Mouse (Mus musculus) heart, embryonic 11.5 days (tissue): ENCODE measurements around the gene Bik. TPM values are rescaled to one million over a fixed set of nuclear protein-coding genes. Genes with fewer than 3 reads are reported as not detected.
A peak's percentile ranks its signal among the peaks of the same experiment; 100 is the strongest.

ENCODE experiments used
- ATAC-seq: fragments of 200-750 bp; cut with Nextera tagmentation; replicated peaks from 2 replicates; pipeline ENCODE4 v1.8.0; 2017; ENCODE audit warnings: moderate library complexity; ENCODE audit not compliant: insufficient number of reproducible peaks, low FRiP score, low TSS enrichment
- H3K27ac ChIP-seq: fragments of 300-500 bp; sonication (generic); 2 replicates; pipeline ENCODE4 v1.5.1; 2014; ENCODE audit warnings: mild to moderate bottlenecking, low read depth, low read length
- H3K27me3 ChIP-seq: fragments of 300-500 bp; sonication (generic); 2 replicates; pipeline ENCODE4 v1.6.1; 2014; ENCODE audit warnings: mild to moderate bottlenecking, low read length, mixed read lengths; ENCODE audit not compliant: control insufficient read depth, insufficient read depth
- H3K36me3 ChIP-seq: fragments of 300-500 bp; sonication (generic); 2 replicates; pipeline ENCODE4 v1.6.1; 2014; ENCODE audit warnings: mild to moderate bottlenecking, low read length, moderate library complexity, mixed read lengths; ENCODE audit not compliant: control insufficient read depth, insufficient read depth
- H3K4me1 ChIP-seq: fragments of 300-500 bp; sonication (generic); 2 replicates; pipeline ENCODE4 v1.6.1; 2014; ENCODE audit warnings: low read length; ENCODE audit not compliant: control insufficient read depth, insufficient read depth
- H3K4me2 ChIP-seq: fragments of 300-500 bp; sonication (generic); 2 replicates; pipeline ENCODE4 v1.6.1; 2014; ENCODE audit warnings: mild to moderate bottlenecking, moderate library complexity
- H3K4me3 ChIP-seq: fragments of 300-500 bp; sonication (generic); 2 replicates; pipeline ENCODE4 v1.5.1; 2014; ENCODE audit warnings: low read depth, low read length
- H3K9ac ChIP-seq: fragments of 300-500 bp; sonication (generic); 2 replicates; pipeline ENCODE4 v1.6.1; 2014; ENCODE audit warnings: mild to moderate bottlenecking, low read depth, low read length, moderate library complexity
- H3K9me3 ChIP-seq: fragments of 300-500 bp; sonication (generic); replicated peaks from 2 replicates; pipeline ENCODE4 v1.6.1; 2016; ENCODE audit warnings: low read length; ENCODE audit not compliant: control insufficient read depth
- WGBS: fragments of 180-500 bp; shearing (Covaris S2); extraction: QIAGEN DNeasy Blood & Tissue Kit; methylation state at CpG from one replicate; pipeline ENCODE4 v1.1.7; 2014; ENCODE audit not compliant: insufficient replicate concordance; 5-methylcytosine and 5-hydroxymethylcytosine counted together
- polyA plus RNA-seq: library from polyadenylated mRNA; unstranded; fragments of >200 nt; fragmentation: Nextera tagmentation; extraction: Ambion mirVana; gene quantifications from 2 replicates; pipeline ENCODE4 v1.2.1, GENCODE M21; 2014

The Bik gene
- polyA plus RNA-seq, 1 experiment from 2014 or later, result 33.0 TPM

DNA sequence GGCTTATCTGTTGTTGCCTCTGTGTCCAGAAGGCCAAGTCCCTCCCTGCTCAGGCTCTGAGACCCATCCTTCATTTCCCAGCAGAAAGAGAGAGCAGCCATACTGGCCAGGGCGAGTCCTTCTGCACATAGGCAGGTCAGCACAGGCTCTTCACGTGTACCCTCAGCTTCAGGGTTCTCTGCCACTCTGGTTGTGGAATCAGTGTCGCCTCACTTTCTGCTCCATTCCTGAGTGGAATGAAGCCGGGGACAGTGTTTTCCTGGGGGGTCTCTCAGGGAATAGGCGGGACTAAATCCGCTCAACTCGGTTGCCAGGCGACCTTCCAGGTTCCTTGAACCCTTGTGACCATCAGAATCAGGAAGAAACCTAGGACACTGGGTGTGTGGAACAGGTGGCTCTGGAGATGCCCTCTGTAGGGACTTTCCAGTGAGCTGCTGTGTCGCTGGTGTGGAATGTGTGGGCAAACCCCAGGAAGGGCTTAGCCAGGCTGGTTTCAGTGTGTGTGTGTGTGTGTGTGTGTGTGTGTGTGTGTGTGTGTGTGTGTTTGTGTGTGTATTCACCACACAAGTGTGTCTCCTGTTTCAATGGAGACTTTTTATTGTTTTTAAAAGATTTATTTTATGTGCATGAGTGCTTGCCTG lies 15.1 kb downstream of the Bik start:
- H3K27me3 ChIP-seq, result no peaks in the 10 kb centered on the region
- no peak overlapping the region for H3K4me2 ChIP-seq
- no peak overlapping the region for H3K9ac ChIP-seq
- peaks cover 15% of the 10 kb centered on the region for H3K36me3 ChIP-seq
- H3K9me3 ChIP-seq, result no peaks in the 10 kb centered on the region
- ATAC-seq, result no peak
- H3K4me3 ChIP-seq, result no peak overlapping the region
- WGBS, result 80% methylated on average over 9 of the region's 9 CpGs
- H3K27ac ChIP-seq, result no peak overlapping the region
- peaks cover 30% of the 10 kb centered on the region for H3K4me1 ChIP-seq

DNA sequence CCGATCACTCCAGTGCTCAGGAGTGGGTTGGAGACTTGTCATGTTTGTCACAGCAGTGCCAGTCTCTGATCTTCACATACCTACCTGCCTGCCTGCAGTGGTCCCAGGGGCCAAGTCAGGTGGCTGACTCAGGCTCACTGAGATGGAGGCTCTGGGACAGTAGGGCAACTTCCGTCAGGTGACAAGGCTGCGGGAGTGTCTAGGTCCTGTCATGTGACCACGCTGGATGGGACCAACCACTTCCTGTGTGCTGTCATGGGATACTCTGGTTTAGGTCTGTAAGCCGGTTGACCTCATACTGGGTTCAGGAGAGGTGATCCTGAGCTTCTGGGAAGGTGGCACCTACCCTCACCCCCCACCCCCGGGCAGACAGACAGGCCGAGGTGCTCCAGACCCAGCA lies 19.4 kb downstream of the Bik start:
- peaks cover 8% of the 10 kb centered on the region for H3K4me1 ChIP-seq
- ATAC-seq, result no peak
- 86% methylated on average over 7 of the region's 7 CpGs for WGBS
- H3K9me3 ChIP-seq, result no peaks in the 10 kb centered on the region
- no peak overlapping the region for H3K9ac ChIP-seq
- no peaks in the 10 kb centered on the region for H3K27me3 ChIP-seq
- no peak overlapping the region for H3K27ac ChIP-seq
- no peak overlapping the region for H3K4me2 ChIP-seq
- H3K36me3 ChIP-seq, result peaks cover 35% of the 10 kb centered on the region
- no peak overlapping the region for H3K4me3 ChIP-seq

GRCm38 (mm10) chr15:83547144-83547543 lies 20.5 kb downstream of the Bik start:
- no peaks in the 10 kb centered on the region for H3K9me3 ChIP-seq
- no peak for ATAC-seq
- no peaks in the 10 kb centered on the region for H3K27me3 ChIP-seq
- no peak overlapping the region for H3K4me3 ChIP-seq
- no peak overlapping the region for H3K27ac ChIP-seq
- H3K36me3 ChIP-seq, result peaks cover 35% of the 10 kb centered on the region
- H3K4me2 ChIP-seq, result no peak overlapping the region
- H3K4me1 ChIP-seq, result no peaks in the 10 kb centered on the region
- no peak overlapping the region for H3K9ac ChIP-seq
- WGBS, result 86% methylated on average over 8 of the region's 8 CpGs

- Histone ChIP-seq H3K36me3 (peaks cover 33% of the 10 kb centered on the region), H3K9ac (no peak overlapping the region), H3K4me1 (peaks cover 5% of the 10 kb centered on the region; the same call in 1 of the 2 replicates), H3K27ac (no peak overlapping the region), H3K4me2 (no peak overlapping the region), H3K4me3 (no peak overlapping the region), H3K9me3 (no peaks in the 10 kb centered on the region), H3K27me3 (no peaks in the 10 kb centered on the region)
- no peak for ATAC-seq
- 79% methylated on average over 2 of the region's 2 CpGs for whole genome bisulfite sequencing
Measured at GRCm38 (mm10) chr15:83550137-83550536, 23.5 kb downstream of the Bik start.

DNA sequence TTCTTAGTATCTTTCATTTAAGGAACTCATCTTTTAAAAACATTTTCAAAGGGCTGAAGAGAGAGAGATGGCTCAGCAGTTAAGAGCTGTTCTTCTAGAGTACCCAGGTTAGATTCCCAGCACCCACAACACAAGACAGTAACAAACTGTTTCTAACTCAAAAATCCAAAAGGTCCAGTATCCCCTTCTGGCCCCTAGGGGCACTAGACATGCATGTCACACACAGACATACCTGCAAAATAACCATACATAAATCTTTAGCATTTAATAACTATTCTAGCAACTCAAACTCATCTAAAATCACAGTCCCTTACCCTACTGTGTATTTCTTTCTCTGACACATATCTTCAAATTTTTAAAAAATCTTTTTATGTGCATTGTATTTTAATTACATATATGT lies 27.2 kb downstream of the Bik start:
- Histone ChIP-seq H3K4me2 (no peak overlapping the region), H3K4me3 (no peak overlapping the region), H3K4me1 (peaks cover 5% of the 10 kb centered on the region; the same call in 1 of the 2 replicates), H3K9ac (no peak overlapping the region), H3K27ac (no peak overlapping the region), H3K36me3 (peaks cover 10% of the 10 kb centered on the region; the same call in 1 of the 2 replicates), H3K27me3 (no peaks in the 10 kb centered on the region), H3K9me3 (no peaks in the 10 kb centered on the region)
- no peak for ATAC-seq

- H3K9me3 ChIP-seq, result no peaks in the 10 kb centered on the region
- peak overlapping the region; percentile 98 for H3K9ac ChIP-seq
- peak overlapping the region; percentile 93 for H3K4me2 ChIP-seq
- H3K4me1 ChIP-seq, result peaks cover 5% of the 10 kb centered on the region; the same call in 1 of the 2 replicates
- peak overlapping the region; percentile 91 for H3K27ac ChIP-seq
- WGBS, result under 1% methylated on average over 64 of the region's 74 CpGs
- H3K27me3 ChIP-seq, result no peaks in the 10 kb centered on the region
- peaks cover 5% of the 10 kb centered on the region; the same call in 1 of the 2 replicates for H3K36me3 ChIP-seq
- H3K4me3 ChIP-seq, result peak overlapping the region; percentile 95
- peak; percentile 76 for ATAC-seq
Measured at GRCm38 (mm10) chr15:83555161-83555974, 28.7 kb downstream of the Bik start.

GRCm38 (mm10) chr15:83560941-83561477 lies 34.3 kb downstream of the Bik start:
- Histone ChIP-seq H3K36me3 (no peaks in the 10 kb centered on the region), H3K27ac (no peak overlapping the region), H3K4me1 (peaks cover 8% of the 10 kb centered on the region; the same call in 1 of the 2 replicates), H3K4me3 (no peak overlapping the region), H3K9me3 (no peaks in the 10 kb centered on the region), H3K27me3 (no peaks in the 10 kb centered on the region), H3K4me2 (no peak overlapping the region), H3K9ac (no peak overlapping the region)
- WGBS, result 50% methylated on average over 5 of the region's 5 CpGs
- ATAC-seq, result no peak

- Histone ChIP-seq H3K4me3 (peak overlapping the region; percentile 58; the same call in 1 of the 2 replicates), H3K9ac (no peak overlapping the region), H3K9me3 (no peaks in the 10 kb centered on the region), H3K36me3 (no peaks in the 10 kb centered on the region), H3K27ac (no peak overlapping the region), H3K4me2 (peak overlapping the region; percentile 83), H3K27me3 (no peaks in the 10 kb centered on the region), H3K4me1 (peaks cover 8% of the 10 kb centered on the region; the same call in 1 of the 2 replicates)
- peak; percentile 58; the same call in 1 of the 2 replicates for ATAC-seq
- WGBS, result 28% methylated on average over 15 of the region's 15 CpGs
Measured at GRCm38 (mm10) chr15:83562626-83563270, 36.1 kb downstream of the Bik start.
